Mouse (Mus musculus) kidney, embryonic 15.5 days (tissue): ENCODE measurements around the gene Ube2o. TPM values are rescaled to one million over a fixed set of nuclear protein-coding genes. Genes with fewer than 3 reads are reported as not detected.
"Not testable (repeated sequence)": the region's sequence is repeated elsewhere in the genome, so short reads cannot be mapped to it uniquely, and the experiment has no call there.

Experiments
- ATAC-seq: fragments of 200-750 bp; cut with Nextera tagmentation; replicated peaks from 2 replicates; pipeline ENCODE4 v1.8.0; 2017; ENCODE audit warnings: moderate TSS enrichment; ENCODE audit not compliant: low FRiP score
- H3K27ac ChIP-seq: fragments of 300-500 bp; sonication (generic); 2 replicates; pipeline ENCODE4 v1.5.1; 2015; ENCODE audit warnings: mild to moderate bottlenecking, inconsistent platforms
- H3K27me3 ChIP-seq: fragments of 300-500 bp; sonication (generic); 2 replicates; pipeline ENCODE4 v1.6.1; 2015; ENCODE audit warnings: inconsistent platforms
- H3K36me3 ChIP-seq: fragments of 300-500 bp; sonication (generic); 2 replicates; pipeline ENCODE4 v1.6.1; 2015; ENCODE audit warnings: inconsistent platforms
- H3K4me1 ChIP-seq: fragments of 300-500 bp; sonication (generic); 2 replicates; pipeline ENCODE4 v1.6.1; 2015; ENCODE audit warnings: inconsistent platforms
- H3K4me2 ChIP-seq: fragments of 300-500 bp; sonication (generic); 2 replicates; pipeline ENCODE4 v1.6.1; 2015; ENCODE audit warnings: moderate library complexity, mild to moderate bottlenecking, inconsistent platforms
- H3K4me3 ChIP-seq: fragments of 300-500 bp; sonication (generic); replicated peaks from 2 replicates; pipeline ENCODE4 v1.5.1; 2015; ENCODE audit warnings: mild to moderate bottlenecking, inconsistent platforms
- H3K9ac ChIP-seq: fragments of 300-500 bp; sonication (generic); 2 replicates; pipeline ENCODE4 v1.6.1; 2015; ENCODE audit warnings: mild to moderate bottlenecking, inconsistent platforms
- H3K9me3 ChIP-seq: fragments of 300-500 bp; sonication (generic); replicated peaks from 2 replicates; pipeline ENCODE4 v1.6.1; 2016; ENCODE audit warnings: inconsistent platforms
- WGBS: fragments of 180-500 bp; shearing (Covaris S2); methylation state at CpG from one replicate; pipeline ENCODE4 v1.1.7; 2015; ENCODE audit warnings: mixed read lengths; 5-methylcytosine and 5-hydroxymethylcytosine counted together
- polyA plus RNA-seq: library from polyadenylated mRNA; unstranded; fragments of >200 nt; fragmentation: Nextera tagmentation; extraction: Ambion mirVana; gene quantifications from 2 replicates; pipeline ENCODE4 v1.2.1, GENCODE M21; 2015

The Ube2o gene
- polyA plus RNA-seq, 1 experiment from 2014 or later: 7.3 TPM

DNA sequence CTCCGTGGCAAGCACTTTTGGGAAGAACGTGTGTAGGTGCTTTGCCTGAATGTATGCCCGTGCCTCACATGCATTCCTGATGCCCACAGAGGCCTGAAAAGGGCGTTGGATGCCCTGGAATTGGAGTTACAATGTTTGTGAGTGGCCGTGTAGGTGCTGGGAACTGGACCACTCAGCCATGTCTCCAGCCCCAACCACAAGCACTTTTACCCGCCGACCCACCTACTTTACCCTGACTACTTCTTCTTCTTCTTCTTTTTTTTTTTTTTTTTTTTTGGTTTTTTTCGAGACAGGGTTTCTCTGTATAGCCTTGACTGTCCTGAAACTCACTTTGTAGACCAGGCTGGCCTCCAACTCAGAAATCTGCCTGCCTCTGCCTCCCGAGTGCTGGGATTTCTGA, 29.9 kb upstream of the Ube2o start:
- Histone ChIP-seq H3K36me3 (0 out of 2 replicates have a peak, but pooled peaks cover 10% of the 10 kb centered on the region), H3K4me1 (peaks cover 22% of the 10 kb centered on the region)
- WGBS: 88% methylated on average over 8 of the region's 9 CpGs
- not testable (repeated sequence) for H3K27ac ChIP-seq, H3K4me2 ChIP-seq, H3K9ac ChIP-seq, H3K4me3 ChIP-seq, H3K27me3 ChIP-seq, ATAC-seq, H3K9me3 ChIP-seq

DNA sequence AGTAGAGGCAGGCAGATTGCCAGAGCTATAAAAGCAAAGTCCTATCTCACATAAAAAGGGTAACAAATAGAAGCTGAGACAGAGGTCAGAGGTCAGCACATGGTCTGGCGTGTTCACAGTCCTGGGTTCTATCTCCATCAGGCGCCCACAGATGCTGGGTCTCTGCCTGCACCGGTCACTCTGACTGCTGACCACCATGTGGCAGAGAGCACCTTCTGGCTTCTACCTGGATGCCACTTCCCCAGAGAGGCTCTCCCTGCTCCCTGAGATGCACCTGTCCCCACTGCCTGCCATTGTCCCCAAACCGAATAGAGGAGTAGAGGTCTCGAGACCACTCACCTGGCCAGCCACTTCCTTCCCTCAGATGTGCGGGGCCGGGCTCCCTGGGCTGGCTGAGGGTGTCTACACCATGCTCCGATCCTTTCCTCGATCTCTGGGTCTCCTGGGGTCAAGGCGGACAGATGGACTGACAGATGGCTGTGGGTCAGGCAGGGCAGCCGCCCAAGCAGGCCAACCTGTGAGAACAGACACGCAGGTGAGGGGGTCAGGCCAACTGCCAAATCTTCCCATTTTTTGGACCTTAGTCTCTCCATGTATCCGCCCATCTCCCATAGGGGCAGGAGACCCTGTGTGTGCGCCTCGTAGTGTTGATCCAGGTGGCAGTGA, 28.9 kb upstream of the Ube2o start:
- Histone ChIP-seq H3K27ac (no peak overlapping the region), H3K36me3 (peaks cover 19% of the 10 kb centered on the region), H3K4me1 (peaks cover 11% of the 10 kb centered on the region), H3K4me3 (no peak overlapping the region), H3K4me2 (no peak overlapping the region), H3K9ac (no peak overlapping the region), H3K9me3 (no peaks in the 10 kb centered on the region), H3K27me3 (no peaks in the 10 kb centered on the region)
- WGBS: 80% methylated on average over 15 of the region's 15 CpGs
- ATAC-seq: no peak

DNA sequence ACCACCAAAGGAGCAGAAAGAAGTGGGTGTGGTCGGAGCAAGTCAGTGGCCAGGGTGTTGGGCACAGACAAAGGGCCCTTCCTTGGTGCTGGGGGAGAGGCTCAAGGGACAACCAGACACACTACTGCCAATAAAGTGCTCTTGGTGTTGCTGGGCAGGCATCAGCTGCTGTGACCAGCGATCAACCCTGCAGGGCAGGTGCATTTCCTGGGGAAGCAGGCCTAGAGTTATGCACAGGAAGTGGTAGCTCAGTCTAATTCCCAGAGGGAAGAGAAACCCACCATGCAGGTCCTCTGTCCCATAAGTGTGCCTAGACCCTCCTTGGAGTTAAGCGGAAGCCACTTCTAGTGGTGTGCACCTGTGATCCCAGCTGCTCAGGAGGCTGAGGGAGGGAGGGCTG, 26.5 kb upstream of the Ube2o start:
- Histone ChIP-seq H3K4me3 (no peak overlapping the region), H3K4me2 (no peak overlapping the region), H3K9ac (no peak overlapping the region), H3K27ac (no peak overlapping the region), H3K4me1 (peaks cover 5% of the 10 kb centered on the region; the same call in 1 of the 2 replicates), H3K27me3 (no peaks in the 10 kb centered on the region), H3K9me3 (no peaks in the 10 kb centered on the region), H3K36me3 (peaks cover 38% of the 10 kb centered on the region)
- WGBS: 92% methylated on average over 3 of the region's 3 CpGs
- no peak for ATAC-seq

DNA sequence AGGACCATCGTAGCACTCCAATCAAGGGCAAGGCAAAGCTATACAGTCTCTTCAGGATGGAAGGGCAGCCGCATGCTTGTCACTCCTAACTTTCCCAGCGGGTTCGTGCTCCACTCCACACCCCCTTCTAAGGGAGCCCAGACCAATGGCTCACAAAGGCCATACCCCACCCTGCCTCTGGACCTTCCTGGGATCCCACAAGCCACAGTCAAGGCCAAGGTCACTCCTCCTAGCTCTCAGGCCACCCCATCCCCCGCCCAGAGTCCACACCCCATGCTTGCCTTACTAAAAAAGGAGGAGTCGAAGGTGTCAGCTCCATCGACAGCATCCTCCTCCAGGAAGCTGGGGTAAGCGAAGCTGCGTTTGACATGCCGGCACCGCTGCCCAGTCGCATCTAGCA, 22.9 kb upstream of the Ube2o start:
- no peaks in the 10 kb centered on the region for H3K9me3 ChIP-seq
- 86% methylated on average over 12 of the region's 12 CpGs for WGBS
- peaks cover 1% of the 10 kb centered on the region; the same call in 1 of the 2 replicates for H3K4me1 ChIP-seq
- H3K27me3 ChIP-seq: no peaks in the 10 kb centered on the region
- H3K36me3 ChIP-seq: peaks cover 63% of the 10 kb centered on the region
- H3K4me2 ChIP-seq: no peak overlapping the region
- H3K27ac ChIP-seq: no peak overlapping the region
- 0 out of 2 replicates have a peak, but pooled peaks have one; percentile 13 for ATAC-seq
- no peak overlapping the region for H3K9ac ChIP-seq
- no peak overlapping the region for H3K4me3 ChIP-seq

DNA sequence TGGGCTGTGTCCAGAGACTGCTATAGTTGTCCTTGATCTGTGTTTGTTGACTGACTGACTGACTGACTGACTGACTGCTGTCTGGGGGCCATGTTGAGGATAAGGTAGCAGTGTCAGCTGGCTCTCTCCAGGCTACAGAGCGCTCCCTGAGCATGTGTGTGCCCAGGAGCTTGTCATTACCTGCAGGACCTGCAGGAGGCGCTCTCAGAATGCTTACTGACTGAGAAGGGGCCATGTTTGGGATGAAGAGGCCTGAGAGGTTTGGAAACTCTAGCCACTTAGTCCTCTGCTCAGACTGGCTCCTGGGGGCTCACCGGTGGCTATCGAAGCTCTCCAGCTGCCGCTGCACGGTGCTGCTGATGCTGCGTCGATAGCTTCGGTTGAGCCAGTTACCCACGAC, 22.1 kb upstream of the Ube2o start:
- Histone ChIP-seq H3K4me2 (no peak overlapping the region), H3K36me3 (peaks cover 70% of the 10 kb centered on the region), H3K4me1 (no peaks in the 10 kb centered on the region), H3K27ac (no peak overlapping the region), H3K4me3 (no peak overlapping the region), H3K27me3 (no peaks in the 10 kb centered on the region), H3K9me3 (no peaks in the 10 kb centered on the region), H3K9ac (no peak overlapping the region)
- ATAC-seq: no peak
- WGBS: 90% methylated on average over 10 of the region's 10 CpGs

DNA sequence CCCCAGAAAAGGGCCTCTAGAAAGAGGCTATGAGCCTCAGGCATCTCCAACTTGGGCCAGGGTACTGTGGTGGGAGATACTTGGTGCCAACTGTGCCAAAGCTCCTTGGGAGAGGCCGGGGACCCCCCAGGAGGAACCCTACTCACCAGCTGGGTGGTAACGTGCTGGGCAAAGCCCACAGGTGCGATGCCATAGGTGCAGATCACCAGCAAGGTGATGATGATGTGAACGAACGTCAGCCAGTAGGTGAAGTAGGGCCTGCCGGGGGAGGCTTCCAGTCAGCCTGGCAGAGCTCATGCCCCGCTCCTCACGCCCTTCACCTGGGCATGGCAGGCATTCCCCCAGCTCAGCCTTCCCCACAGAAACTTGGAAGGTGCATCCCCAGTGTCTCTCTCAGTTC, 20.8 kb upstream of the Ube2o start:
- Histone ChIP-seq H3K9ac (no peak overlapping the region), H3K27me3 (no peaks in the 10 kb centered on the region), H3K36me3 (peaks cover 69% of the 10 kb centered on the region), H3K4me1 (no peaks in the 10 kb centered on the region), H3K27ac (no peak overlapping the region), H3K4me2 (no peak overlapping the region), H3K4me3 (no peak overlapping the region), H3K9me3 (no peaks in the 10 kb centered on the region)
- ATAC-seq: no peak
- 89% methylated on average over 8 of the region's 8 CpGs for WGBS

DNA sequence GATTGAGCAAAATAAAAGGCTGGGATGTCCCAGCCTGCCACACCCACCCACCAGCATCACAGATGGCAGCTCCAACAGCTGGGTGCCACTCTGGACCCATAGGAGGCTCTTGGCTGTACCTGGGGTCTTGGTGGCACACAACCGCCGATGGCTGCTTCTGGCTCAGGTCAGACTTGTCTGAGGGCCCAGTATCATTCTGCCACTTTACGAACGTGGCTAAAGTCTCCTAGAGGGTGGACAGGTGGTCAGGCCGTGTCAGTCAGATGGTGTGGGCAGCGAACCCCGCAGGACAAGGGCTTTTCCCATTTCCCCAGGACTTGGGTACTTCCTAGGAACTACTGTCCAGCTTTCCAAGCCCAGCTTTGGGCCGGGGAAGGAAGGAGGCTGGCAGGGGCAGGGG, 19.9 kb upstream of the Ube2o start:
- ATAC-seq: no peak
- Histone ChIP-seq H3K27ac (no peak overlapping the region), H3K9ac (no peak overlapping the region), H3K36me3 (peaks cover 65% of the 10 kb centered on the region), H3K9me3 (no peaks in the 10 kb centered on the region), H3K4me2 (no peak overlapping the region), H3K4me3 (no peak overlapping the region), H3K4me1 (no peaks in the 10 kb centered on the region), H3K27me3 (no peaks in the 10 kb centered on the region)
- whole genome bisulfite sequencing: 86% methylated on average over 8 of the region's 8 CpGs

DNA sequence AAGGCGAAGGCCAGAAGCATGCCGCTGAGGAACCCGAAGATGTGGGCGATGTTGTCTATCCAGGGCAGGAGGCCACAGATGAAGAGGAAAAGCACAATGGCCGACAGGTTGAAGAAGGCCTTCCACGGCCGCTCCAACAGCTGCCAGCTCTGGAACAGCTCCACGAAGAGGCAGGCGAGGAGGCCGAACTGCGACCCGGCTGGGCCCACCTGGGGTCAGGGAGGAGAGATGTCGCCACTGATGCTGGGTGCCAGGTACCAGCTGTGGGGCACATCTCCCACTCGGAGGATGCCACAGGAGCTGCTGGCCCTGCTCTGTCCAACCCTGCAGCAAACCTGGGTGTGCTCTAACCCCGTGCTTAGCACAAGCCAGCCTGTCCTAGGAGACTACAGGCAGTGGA, 18.0 kb upstream of the Ube2o start:
- no peak for ATAC-seq
- 89% methylated on average over 15 of the region's 15 CpGs for WGBS
- no peak overlapping the region for H3K9ac ChIP-seq
- peaks cover 48% of the 10 kb centered on the region for H3K36me3 ChIP-seq
- no peaks in the 10 kb centered on the region for H3K9me3 ChIP-seq
- no peaks in the 10 kb centered on the region for H3K27me3 ChIP-seq
- no peak overlapping the region for H3K4me2 ChIP-seq
- no peaks in the 10 kb centered on the region for H3K4me1 ChIP-seq
- H3K27ac ChIP-seq: no peak overlapping the region
- no peak overlapping the region for H3K4me3 ChIP-seq

DNA sequence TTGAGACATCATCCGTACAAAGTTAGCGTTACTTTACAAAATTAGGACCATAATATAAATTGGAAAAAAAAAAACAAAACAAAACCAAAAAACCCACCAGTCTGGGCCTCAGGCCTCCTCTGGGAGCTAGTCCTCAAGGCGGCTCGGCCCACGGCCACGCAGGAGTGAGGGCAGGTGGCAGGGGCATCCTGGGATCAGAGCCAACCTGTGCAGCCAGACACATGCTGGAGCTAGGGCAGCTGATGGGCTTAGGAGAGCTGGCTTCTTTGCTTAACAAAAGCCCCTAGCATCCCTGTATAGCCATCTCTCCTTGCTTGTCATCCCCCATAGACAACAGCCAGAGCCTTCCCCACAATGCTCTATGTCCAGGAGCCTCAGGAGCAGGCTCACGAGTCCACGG, 16.9 kb upstream of the Ube2o start:
- Histone ChIP-seq H3K4me2 (no peak overlapping the region), H3K36me3 (peaks cover 42% of the 10 kb centered on the region), H3K9ac (no peak overlapping the region), H3K4me1 (no peaks in the 10 kb centered on the region), H3K9me3 (no peaks in the 10 kb centered on the region), H3K27ac (no peak overlapping the region), H3K4me3 (no peak overlapping the region), H3K27me3 (no peaks in the 10 kb centered on the region)
- WGBS: 91% methylated on average over 8 of the region's 8 CpGs
- no peak for ATAC-seq

DNA sequence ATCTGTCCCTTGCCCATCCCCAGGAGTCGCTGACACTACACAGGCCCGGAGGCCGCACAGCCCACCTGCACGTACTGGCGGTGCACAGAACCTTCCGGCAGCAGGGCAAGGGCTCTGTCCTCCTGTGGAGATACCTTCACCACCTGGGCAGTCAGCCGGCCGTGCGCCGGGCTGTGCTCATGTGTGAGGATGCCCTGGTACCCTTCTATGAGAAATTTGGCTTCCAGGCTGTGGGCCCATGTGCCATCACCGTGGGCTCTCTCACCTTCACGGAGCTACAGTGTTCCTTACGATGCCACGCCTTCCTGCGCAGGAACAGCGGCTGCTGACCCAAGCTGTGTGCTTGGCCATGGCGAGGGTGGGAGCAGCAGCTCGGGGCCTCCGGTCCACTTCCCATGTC, 15.5 kb upstream of the Ube2o start:
- no peak for ATAC-seq
- no peak overlapping the region for H3K4me2 ChIP-seq
- H3K9me3 ChIP-seq: no peaks in the 10 kb centered on the region
- H3K4me3 ChIP-seq: no peak overlapping the region
- H3K9ac ChIP-seq: no peak overlapping the region
- H3K4me1 ChIP-seq: no peaks in the 10 kb centered on the region
- 89% methylated on average over 19 of the region's 19 CpGs for WGBS
- H3K27me3 ChIP-seq: no peaks in the 10 kb centered on the region
- H3K27ac ChIP-seq: no peak overlapping the region
- peaks cover 32% of the 10 kb centered on the region for H3K36me3 ChIP-seq

DNA sequence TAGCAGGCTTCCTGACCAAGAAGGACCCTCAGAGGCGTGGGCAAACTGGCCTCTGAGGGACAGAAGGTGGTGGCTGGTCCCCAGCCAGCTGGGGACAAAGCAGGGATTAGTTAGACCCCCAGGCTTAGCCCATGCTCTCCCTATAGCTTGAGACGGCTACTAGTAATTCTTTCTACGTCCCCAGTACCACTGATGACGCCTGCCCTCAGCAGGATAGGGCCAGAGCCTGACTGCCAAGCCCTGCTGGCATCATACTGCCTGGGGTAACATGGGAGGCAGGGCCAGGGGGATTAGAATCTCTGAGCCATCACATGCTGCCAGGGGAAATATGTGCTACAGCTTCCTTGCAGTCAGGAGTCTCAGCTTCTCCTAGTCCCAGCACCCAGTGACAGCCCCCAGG, 12.1 kb upstream of the Ube2o start:
- Histone ChIP-seq H3K4me2 (no peak overlapping the region), H3K27me3 (peaks cover 8% of the 10 kb centered on the region; the same call in 1 of the 2 replicates), H3K27ac (no peak overlapping the region), H3K4me1 (0 out of 2 replicates have a peak, but pooled peaks cover 3% of the 10 kb centered on the region), H3K36me3 (peaks cover 4% of the 10 kb centered on the region; the same call in 1 of the 2 replicates), H3K9ac (no peak overlapping the region), H3K4me3 (no peak overlapping the region), H3K9me3 (no peaks in the 10 kb centered on the region)
- WGBS: 85% methylated on average over 4 of the region's 4 CpGs
- ATAC-seq: no peak

DNA sequence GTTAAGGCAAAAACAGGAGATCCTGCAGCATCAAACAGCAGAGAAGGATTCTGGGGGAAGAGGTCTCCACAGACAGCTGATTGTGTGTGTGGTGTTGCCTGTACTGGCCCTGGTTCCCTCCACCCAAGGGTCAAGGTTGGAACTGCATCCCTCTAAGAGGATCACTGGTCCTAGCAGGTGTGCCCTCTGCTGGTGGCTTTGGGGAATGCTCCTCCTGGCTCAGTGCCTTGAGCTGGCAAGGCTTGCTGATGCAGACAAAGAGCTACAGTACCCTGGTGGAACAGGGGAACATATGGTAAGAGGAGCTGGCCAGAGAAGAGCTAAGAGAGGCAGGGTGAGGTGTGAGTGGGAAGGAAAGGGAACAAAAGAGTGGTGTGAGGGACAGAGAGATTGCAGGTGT, 11.2 kb upstream of the Ube2o start:
- Histone ChIP-seq H3K9ac (no peak overlapping the region), H3K27ac (no peak overlapping the region), H3K9me3 (no peaks in the 10 kb centered on the region), H3K4me1 (0 out of 2 replicates have a peak, but pooled peaks cover 3% of the 10 kb centered on the region), H3K27me3 (peaks cover 17% of the 10 kb centered on the region; the same call in 1 of the 2 replicates), H3K4me3 (no peak overlapping the region), H3K4me2 (no peak overlapping the region), H3K36me3 (no peaks in the 10 kb centered on the region)
- ATAC-seq: peak; percentile 76

DNA sequence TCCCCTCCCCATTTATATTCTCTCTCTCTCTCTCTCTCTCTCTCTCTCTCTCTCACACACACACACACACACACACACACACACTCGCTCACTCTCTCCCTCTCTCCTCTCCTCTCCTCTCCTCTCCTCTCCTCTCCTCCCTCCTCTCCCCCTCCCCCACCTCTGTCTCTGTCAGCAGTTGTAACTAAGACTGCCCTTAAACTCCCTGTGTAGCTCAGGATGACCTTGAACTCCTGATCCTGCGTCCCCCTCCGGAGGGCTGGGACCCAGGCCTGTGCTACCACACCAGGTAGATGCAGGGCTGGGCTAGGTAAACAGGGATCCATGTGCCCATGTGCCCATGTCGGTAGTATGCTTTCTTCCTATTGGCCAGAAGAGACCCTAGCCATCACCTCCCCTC, 10.4 kb upstream of the Ube2o start:
- no peak for ATAC-seq
- 79% methylated on average over 4 of the region's 4 CpGs for WGBS
- no peak overlapping the region for H3K4me2 ChIP-seq

More for the DNA sequence above, 10.4 kb upstream of the Ube2o start:
- H3K9me3 ChIP-seq: no peaks in the 10 kb centered on the region
- H3K27ac ChIP-seq: no peak overlapping the region
- H3K9ac ChIP-seq: no peak overlapping the region
- H3K4me1 ChIP-seq: peaks cover 9% of the 10 kb centered on the region; the same call in 1 of the 2 replicates
- no peak overlapping the region for H3K4me3 ChIP-seq
- H3K27me3 ChIP-seq: peaks cover 18% of the 10 kb centered on the region; the same call in 1 of the 2 replicates
- no peaks in the 10 kb centered on the region for H3K36me3 ChIP-seq
